Mouse (Mus musculus): ENCODE measurements around the gene Gm42791. TPM values are rescaled to one million over a fixed set of nuclear protein-coding genes. Genes with fewer than 3 reads are reported as not detected.

The Gm42791 gene
- total and polyA plus RNA-seq, 3 experiments = 0.42 to 1.3 TPM; not detected in 1

GRCm38 (mm10) chr5:148922773-148923172 lies 72.2 kb downstream of the Gm42791 start:
- DNase-seq (ENCODE audit: extremely low read depth) = no peak
- H3K36me3 ChIP-seq (replicated peaks in 1 of 2; ENCODE audit: control insufficient read depth in 1 of 2, insufficient read depth in 1 of 2, low read length in 1 of 2) = peaks cover 11 to 37% of the 10 kb centered on the region in 2 experiments
- dilution Hi-C loops (cut with MboI; ENCODE audit: extremely low pct_ligation_motif_present, extremely low pct_unique_long_range_greater_than_20kb, low sequenced_read_pairs) = no loop called here
- in situ Hi-C loops (cut with MboI; ENCODE audit: low pct_ligation_motif_present, low pct_unique_long_range_greater_than_20kb, low sequenced_read_pairs) = no loop called here
- no peaks in the 10 kb centered on the region for H3K79me2 ChIP-seq (replicated peaks; ENCODE audit: control insufficient read depth, extremely low read depth, insufficient read depth, poor library complexity, severe bottlenecking)
- no peak overlapping the region for H3K9ac ChIP-seq (ENCODE audit: insufficient read depth, low read depth)
- no peak overlapping the region for H3K27ac ChIP-seq (ENCODE audit: insufficient read depth, low read depth)
- no peak overlapping the region for H3K4me3 ChIP-seq (replicated peaks in 1 of 3; ENCODE audit: low read depth in 2 of 3, low read length in 2 of 3, poor library complexity in 1 of 3)
- H3K4me1 ChIP-seq (ENCODE audit: control insufficient read depth in 1 of 2, insufficient read depth in 2 of 2) = peaks cover 3 to 18% of the 10 kb centered on the region in 2 experiments; a peak in 3 of 4 replicates
- TF ChIP-seq CHD2 (IDR thresholded peaks at IDR 0.05; ENCODE audit: low read length) (no peak), RCOR1 (conservative IDR thresholded peaks at IDR 0.05; ENCODE audit: low read depth, low read length) (no peak), JUN (IDR thresholded peaks at IDR 0.05; ENCODE audit: insufficient read depth, low read depth, low read length) (no peak), TBP (conservative IDR thresholded peaks at IDR 0.05; ENCODE audit: low read depth, low read length) (no peak), MYC (IDR thresholded peaks at IDR 0.05; ENCODE audit: low read depth, low read length) (no peak), TCF12 (IDR thresholded peaks at IDR 0.05; ENCODE audit: low read depth, low read length) (no peak), PAX5 (IDR thresholded peaks at IDR 0.05; ENCODE audit: low read length) (no peak), GABPA (IDR thresholded peaks at IDR 0.05; ENCODE audit: insufficient replicate concordance, low read depth, low read length) (no peak), MAX (IDR thresholded peaks at IDR 0.05; ENCODE audit: low read length) (no peak), KAT2A (IDR thresholded peaks at IDR 0.05; ENCODE audit: insufficient replicate concordance, low read length) (no peak), ELF1 (IDR thresholded peaks at IDR 0.05; ENCODE audit: low read depth, low read length) (no peak), IRF4 (IDR thresholded peaks at IDR 0.05; ENCODE audit: low read depth, low read length) (no peak)
- H3K27me3 ChIP-seq (replicated peaks) = no peaks in the 10 kb centered on the region
- no peak overlapping the region for H3K4me2 ChIP-seq (ENCODE audit: insufficient read depth, low read depth, poor library complexity, severe bottlenecking)
- no peaks in the 10 kb centered on the region for H3K9me3 ChIP-seq (replicated peaks; ENCODE audit: low read length)

- Histone ChIP-seq H3K27me3 (replicated peaks) (no peaks in the 10 kb centered on the region), H3K36me3 (replicated peaks in 1 of 2; ENCODE audit: control insufficient read depth in 1 of 2, insufficient read depth in 1 of 2, low read length in 1 of 2) (peaks cover 14 to 41% of the 10 kb centered on the region in 2 experiments), H3K79me2 (replicated peaks; ENCODE audit: control insufficient read depth, extremely low read depth, insufficient read depth, poor library complexity, severe bottlenecking) (no peaks in the 10 kb centered on the region), H3K4me3 (replicated peaks in 1 of 3; ENCODE audit: low read depth in 2 of 3, low read length in 2 of 3, poor library complexity in 1 of 3) (no peak overlapping the region), H3K4me2 (ENCODE audit: insufficient read depth, low read depth, poor library complexity, severe bottlenecking) (no peak overlapping the region), H3K9ac (ENCODE audit: insufficient read depth, low read depth) (no peak overlapping the region), H3K9me3 (replicated peaks; ENCODE audit: low read length) (no peaks in the 10 kb centered on the region), H3K4me1 (ENCODE audit: control insufficient read depth in 1 of 2, insufficient read depth in 2 of 2) (no peaks in the 10 kb centered on the region), H3K27ac (ENCODE audit: insufficient read depth, low read depth) (no peak overlapping the region)
- DNase-seq (ENCODE audit: extremely low read depth) = no peak
- dilution Hi-C loops (cut with MboI; ENCODE audit: extremely low pct_ligation_motif_present, extremely low pct_unique_long_range_greater_than_20kb, low sequenced_read_pairs) (no loop called here), in situ Hi-C loops (cut with MboI; ENCODE audit: low pct_ligation_motif_present, low pct_unique_long_range_greater_than_20kb, low sequenced_read_pairs) (no loop called here)
- TF ChIP-seq KAT2A (IDR thresholded peaks at IDR 0.05; ENCODE audit: insufficient replicate concordance, low read length) (no peak), ZNF384 (IDR thresholded peaks at IDR 0.05; ENCODE audit: low read depth, low read length) (no peak), USF2 (conservative IDR thresholded peaks at IDR 0.05; ENCODE audit: low read depth, low read length) (no peak), MAFK (IDR thresholded peaks at IDR 0.05; ENCODE audit: insufficient replicate concordance, low read length) (no peak), ETS1 (conservative IDR thresholded peaks at IDR 0.05; ENCODE audit: low read depth, low read length) (no peak), JUND (conservative IDR thresholded peaks at IDR 0.05; ENCODE audit: low read depth, low read length) (no peak), GABPA (IDR thresholded peaks at IDR 0.05; ENCODE audit: insufficient replicate concordance, low read depth, low read length) (no peak), USF1 (IDR thresholded peaks at IDR 0.05; ENCODE audit: low read depth, low read length) (no peak), MAX (IDR thresholded peaks at IDR 0.05; ENCODE audit: low read length) (no peak), PAX5 (IDR thresholded peaks at IDR 0.05; ENCODE audit: low read length) (no peak), CHD1 (IDR thresholded peaks at IDR 0.05; ENCODE audit: low read depth, low read length) (no peak), POLR2A (IDR thresholded peaks at IDR 0.05; ENCODE audit: low read depth, low read length) (no peak), EP300 (IDR thresholded peaks at IDR 0.05; ENCODE audit: low read length) (no peak), MAZ (IDR thresholded peaks at IDR 0.05; ENCODE audit: low read depth, low read length) (no peak), UBTF (IDR thresholded peaks at IDR 0.05; ENCODE audit: low read depth, low read length) (no peak)
Observed at GRCm38 (mm10) chr5:148918049-148918448, 76.9 kb downstream of the Gm42791 start.
